Mouse (Mus musculus): ENCODE results near the gene Olfr986.

- no peak for TF ChIP-seq CTCF (conservative IDR thresholded peaks at IDR 0.05; ENCODE audit: low read length)
- TF ChIP-seq NANOG (IDR thresholded peaks at IDR 0.05; ENCODE audit: borderline replicate concordance, low read length), result no peak
- TF ChIP-seq POU5F1 (IDR thresholded peaks at IDR 0.05; ENCODE audit: borderline replicate concordance, low read length), result no peak
Measured at GRCm38 (mm10) chr9:40166446-40166845, 14.3 kb upstream of the Olfr986 start.

All from E14TG2a.4 (cell line).